Mouse (Mus musculus) mouse embryonic stem cell (cell line): Measurements from ENCODE around the gene Irgq.

ENCODE experiments used
- in situ Hi-C, 2 experiments: fragments of 300-500 bp; cut with MboI; formaldehyde crosslinking; loops; 1 replicate in 1 of 2; 3 replicates in 1 of 2; pipeline ENCODE4 v1.14.3; 2019 to 2020; ENCODE audit warnings: low sequenced_read_pairs in 2 of 2, low pct_unique_long_range_greater_than_20kb in 1 of 2, mixed read lengths in 1 of 2; ENCODE audit not compliant: unreplicated experiment in 1 of 2

Gene Irgq

GRCm38 (mm10) chr7:24537081-24537480 lies 6.6 kb downstream of the Irgq start:
- in situ Hi-C loops = no loop called here

- in situ Hi-C loops = no loop called here
These were observed 7.1 kb downstream of the Irgq start for GRCm38 (mm10) chr7:24537591-24537990.

- in situ Hi-C loops = no loop called here
These were observed 7.7 kb downstream of the Irgq start for GRCm38 (mm10) chr7:24538154-24538553.

GRCm38 (mm10) chr7:24538701-24539100 lies 8.2 kb downstream of the Irgq start:
- in situ Hi-C loops = no loop called here

GRCm38 (mm10) chr7:24539686-24540085 lies 9.2 kb downstream of the Irgq start:
- in situ Hi-C loops = no loop called here

- in situ Hi-C loops = no loop called here
These were observed 14.0 kb downstream of the Irgq start for GRCm38 (mm10) chr7:24544506-24544905.

GRCm38 (mm10) chr7:24546068-24546614 lies 15.7 kb downstream of the Irgq start, which contains the start of the genes Pinlyp and Xrcc1:
Gene Pinlyp (minus strand): TSS chr7:24546118.
Gene Xrcc1 (plus strand): TSS chr7:24546289.
- in situ Hi-C loops = no loop called here

GRCm38 (mm10) chr7:24546634-24547389 lies 16.3 kb downstream of the Irgq start:
- in situ Hi-C loops = no loop called here

- in situ Hi-C loops = no loop called here
These were observed 17.1 kb downstream of the Irgq start for GRCm38 (mm10) chr7:24547534-24548036.

- in situ Hi-C loops = no loop called here
These were observed 21.7 kb downstream of the Irgq start for GRCm38 (mm10) chr7:24551985-24552759.

- in situ Hi-C loops = no loop called here
These were observed 25.3 kb downstream of the Irgq start for GRCm38 (mm10) chr7:24555786-24556185.

GRCm38 (mm10) chr7:24561450-24561849 lies 31.0 kb downstream of the Irgq start:
- in situ Hi-C loops = no loop called here

- in situ Hi-C loops = no loop called here
These were observed 32.8 kb downstream of the Irgq start for GRCm38 (mm10) chr7:24563191-24563836.

GRCm38 (mm10) chr7:24563837-24564206 lies 33.3 kb downstream of the Irgq start:
- in situ Hi-C loops = no loop called here

- in situ Hi-C loops = no loop called here
These were observed 34.2 kb downstream of the Irgq start for GRCm38 (mm10) chr7:24564607-24565265.

GRCm38 (mm10) chr7:24565627-24566026 lies 35.1 kb downstream of the Irgq start:
- in situ Hi-C loops = no loop called here

GRCm38 (mm10) chr7:24566206-24566605 lies 35.7 kb downstream of the Irgq start:
- in situ Hi-C loops = no loop called here

- in situ Hi-C loops = no loop called here
These were observed 38.0 kb downstream of the Irgq start for GRCm38 (mm10) chr7:24568512-24568911.
